Mouse (Mus musculus) adrenal gland, adult 8-10 months (tissue): ENCODE results near the gene Gm11237. TPM values are rescaled to one million over a fixed set of nuclear protein-coding genes. Genes with fewer than 3 reads are reported as not detected.
"Not testable (repeated sequence)": the region's sequence is repeated elsewhere in the genome, so short reads cannot be mapped to it uniquely, and the experiment has no call there.

ENCODE experiments used
- DNase-seq: peaks from one replicate; pipeline ENCODE4 v3.0.0; 2022
- total RNA-seq, 4 experiments: library from RNA; stranded (reverse); gene quantifications; 2 replicates each; pipeline ENCODE4 v1.2.4; 2022

Gm11237 gene
- not detected for total RNA-seq

DNA sequence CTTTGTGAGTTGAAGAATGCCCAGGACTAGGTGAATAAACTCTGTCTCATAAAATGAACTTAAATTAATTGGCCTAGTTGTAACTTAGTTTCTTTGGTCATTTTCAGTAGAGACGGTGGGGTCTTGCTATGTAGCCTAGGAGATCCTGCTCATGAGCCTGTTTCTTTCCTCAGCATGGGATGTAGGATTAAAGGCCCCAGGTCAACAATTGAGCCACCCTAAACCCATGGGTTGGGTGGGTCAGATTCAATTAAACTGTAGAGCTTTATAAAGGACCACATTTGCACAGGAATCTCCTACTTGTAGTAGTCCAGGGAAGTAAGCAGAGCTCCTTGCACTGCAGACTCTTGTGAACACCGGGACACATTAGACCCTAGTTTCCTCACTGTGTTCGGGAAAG lies at the start of gene Gm11237:
Gene Gm11237 (plus strand): TSS at position 301 of the 400 bp plus-strand sequence.
- DNase-seq = not testable (repeated sequence)

DNA sequence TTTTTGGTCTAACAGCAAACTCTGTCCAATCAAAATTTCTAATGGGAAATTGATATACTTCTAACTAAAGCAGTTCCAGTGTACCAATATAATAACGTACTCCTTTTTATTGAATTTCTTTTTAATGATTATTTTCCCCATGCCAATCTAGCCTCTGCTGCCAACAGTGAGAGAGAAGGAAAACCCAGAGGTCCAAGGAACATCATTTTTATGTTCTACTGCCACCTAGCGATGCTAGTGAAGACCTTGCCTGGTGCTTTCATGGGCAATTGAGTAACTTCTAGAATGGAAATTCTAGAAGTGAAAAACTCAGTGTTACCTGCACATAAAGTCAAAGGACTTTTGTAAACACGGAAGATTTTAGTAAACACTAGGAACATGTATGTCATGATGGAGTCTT lies 23.5 kb upstream of the Gm11237 start:
- DNase-seq = no peak

DNA sequence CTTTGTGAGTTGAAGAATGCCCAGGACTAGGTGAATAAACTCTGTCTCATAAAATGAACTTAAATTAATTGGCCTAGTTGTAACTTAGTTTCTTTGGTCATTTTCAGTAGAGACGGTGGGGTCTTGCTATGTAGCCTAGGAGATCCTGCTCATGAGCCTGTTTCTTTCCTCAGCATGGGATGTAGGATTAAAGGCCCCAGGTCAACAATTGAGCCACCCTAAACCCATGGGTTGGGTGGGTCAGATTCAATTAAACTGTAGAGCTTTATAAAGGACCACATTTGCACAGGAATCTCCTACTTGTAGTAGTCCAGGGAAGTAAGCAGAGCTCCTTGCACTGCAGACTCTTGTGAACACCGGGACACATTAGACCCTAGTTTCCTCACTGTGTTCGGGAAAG lies 15.2 kb upstream of the Gm11237 start, which contains the start of gene Gm11238:
Gene Gm11238 (plus strand): TSS at position 301 of the 400 bp plus-strand sequence.
- not testable (repeated sequence) for DNase-seq

DNA sequence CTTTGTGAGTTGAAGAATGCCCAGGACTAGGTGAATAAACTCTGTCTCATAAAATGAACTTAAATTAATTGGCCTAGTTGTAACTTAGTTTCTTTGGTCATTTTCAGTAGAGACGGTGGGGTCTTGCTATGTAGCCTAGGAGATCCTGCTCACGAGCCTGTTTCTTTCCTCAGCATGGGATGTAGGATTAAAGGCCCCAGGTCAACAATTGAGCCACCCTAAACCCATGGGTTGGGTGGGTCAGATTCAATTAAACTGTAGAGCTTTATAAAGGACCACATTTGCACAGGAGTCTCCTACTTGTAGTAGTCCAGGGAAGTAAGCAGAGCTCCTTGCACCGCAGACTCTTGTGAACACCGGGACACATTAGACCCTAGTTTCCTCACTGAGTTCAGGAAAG lies 15.0 kb downstream of the Gm11237 start, which contains the start of gene Gm11236:
Gene Gm11236 (plus strand): TSS at position 301 of the 400 bp plus-strand sequence.
- not testable (repeated sequence) for DNase-seq

DNA sequence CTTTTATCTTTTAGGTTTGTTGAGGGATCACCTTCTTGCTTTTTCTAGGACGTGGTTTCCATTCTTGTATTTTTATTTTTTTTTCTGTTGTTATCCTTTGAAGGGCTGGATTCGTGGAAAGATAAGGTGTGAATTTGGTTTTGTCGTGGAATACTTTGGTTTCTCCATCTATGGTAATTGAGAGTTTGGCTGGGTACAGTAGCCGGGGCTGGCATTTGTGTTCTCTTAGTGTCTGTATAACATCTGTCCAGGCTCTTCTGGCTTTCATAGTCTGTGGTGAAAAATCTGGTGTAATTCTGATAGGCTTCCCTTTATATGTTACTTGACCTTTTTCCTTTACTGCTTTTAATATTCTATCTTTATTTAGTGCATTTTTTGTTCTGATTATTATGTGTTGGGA lies 39.1 kb downstream of the Gm11237 start:
- DNase-seq = not testable (repeated sequence)

DNA sequence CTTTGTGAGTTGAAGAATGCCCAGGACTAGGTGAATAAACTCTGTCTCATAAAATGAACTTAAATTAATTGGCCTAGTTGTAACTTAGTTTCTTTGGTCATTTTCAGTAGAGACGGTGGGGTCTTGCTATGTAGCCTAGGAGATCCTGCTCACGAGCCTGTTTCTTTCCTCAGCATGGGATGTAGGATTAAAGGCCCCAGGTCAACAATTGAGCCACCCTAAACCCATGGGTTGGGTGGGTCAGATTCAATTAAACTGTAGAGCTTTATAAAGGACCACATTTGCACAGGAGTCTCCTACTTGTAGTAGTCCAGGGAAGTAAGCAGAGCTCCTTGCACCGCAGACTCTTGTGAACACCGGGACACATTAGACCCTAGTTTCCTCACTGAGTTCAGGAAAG lies 45.3 kb downstream of the Gm11237 start, which contains the start of gene Gm11239:
Gene Gm11239 (plus strand): TSS at position 301 of the 400 bp plus-strand sequence.
- not testable (repeated sequence) for DNase-seq

Other genes starting within 250 kb of the Gm11237 start
- gene Gm11487, start 217.9 kb upstream of the Gm11237 start, total RNA-seq = not detected
- not detected for gene Gm11238, start 15.1 kb upstream of the Gm11237 start, total RNA-seq
- not detected for gene Gm11236, start 15.1 kb downstream of the Gm11237 start, total RNA-seq
- not detected for gene Gm11239, start 45.4 kb downstream of the Gm11237 start, total RNA-seq
- not detected for gene Gm428, start 60.5 kb downstream of the Gm11237 start, total RNA-seq
- gene Rasef, start 168.0 kb downstream of the Gm11237 start, total RNA-seq = under 1 TPM in 2 of 4 experiments, not detected in 2; 0.03 to 0.09 TPM